Mouse (Mus musculus) bone marrow macrophage, adult 2 months (primary cell): ENCODE measurements at regions not wholly inside any gene's neighbourhood (a gene's known extent, or its start where the extent isn't known, plus 50 kb on each side); places are given as distances from the start of the nearest gene placed in this dataset.

Experiments
- CTCF ChIP-seq: IDR thresholded peaks from 2 replicates; pipeline ENCODE4 v1.5.1; 2012; ENCODE audit warnings: low read depth, mild to moderate bottlenecking, low read length, moderate library complexity
- POLR2A ChIP-seq: IDR thresholded peaks from 2 replicates; pipeline ENCODE4 v1.6.1; 2012; ENCODE audit warnings: mild to moderate bottlenecking, low read depth, low read length, borderline replicate concordance

DNA sequence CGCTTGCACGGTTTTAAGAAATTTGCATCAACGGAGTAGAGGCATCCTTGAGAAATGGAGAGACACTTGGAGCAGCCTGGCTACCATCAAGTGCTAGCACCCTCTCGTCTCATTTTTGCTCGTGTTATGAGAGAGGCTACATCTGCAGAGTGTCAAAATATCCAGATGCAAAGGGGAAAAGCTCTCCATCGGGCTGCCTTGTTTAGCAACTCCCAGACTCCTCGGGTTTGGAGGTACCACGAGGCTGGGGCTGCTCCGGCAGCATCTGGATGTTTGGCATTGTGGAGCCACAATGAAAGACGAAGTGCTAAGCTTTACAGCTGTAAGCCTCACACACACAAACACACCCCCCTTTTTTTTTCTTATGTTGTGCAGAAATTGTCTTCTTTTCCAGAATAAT lies 270.5 kb upstream of the Gm765 start:
- TF ChIP-seq POLR2A (no peak), CTCF (no peak)
